Mouse (Mus musculus): ENCODE results near the gene Asic2.

Asic2 gene

DNA sequence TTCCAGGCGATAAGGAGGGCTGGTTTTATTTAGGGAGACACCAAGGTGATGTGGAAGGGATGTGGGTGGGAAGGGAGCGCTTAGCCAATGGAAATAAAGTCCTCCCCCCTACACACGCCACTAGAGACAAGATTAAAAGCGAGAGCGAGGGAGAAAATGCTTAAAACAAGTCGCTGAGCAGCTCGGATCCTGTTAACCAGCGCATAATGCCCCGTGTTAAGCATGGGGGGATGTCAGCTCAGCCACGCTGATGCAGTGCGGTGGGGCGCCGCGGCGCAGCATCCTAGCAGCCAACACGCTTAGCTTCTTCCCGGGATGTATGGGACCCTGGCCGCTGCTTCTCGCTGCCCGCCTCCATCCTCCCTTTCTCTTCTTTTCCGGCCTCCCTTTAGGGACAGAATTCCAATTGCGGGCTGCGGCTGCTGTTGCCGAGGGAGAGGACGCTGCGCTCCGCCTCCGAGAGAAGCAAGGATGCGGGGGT lies at the start of gene Asic2:
Asic2 (minus strand) TSS at position 57 of the 481 bp plus-strand sequence.
- in situ Hi-C loops (cut with MboI): no loop called here

DNA sequence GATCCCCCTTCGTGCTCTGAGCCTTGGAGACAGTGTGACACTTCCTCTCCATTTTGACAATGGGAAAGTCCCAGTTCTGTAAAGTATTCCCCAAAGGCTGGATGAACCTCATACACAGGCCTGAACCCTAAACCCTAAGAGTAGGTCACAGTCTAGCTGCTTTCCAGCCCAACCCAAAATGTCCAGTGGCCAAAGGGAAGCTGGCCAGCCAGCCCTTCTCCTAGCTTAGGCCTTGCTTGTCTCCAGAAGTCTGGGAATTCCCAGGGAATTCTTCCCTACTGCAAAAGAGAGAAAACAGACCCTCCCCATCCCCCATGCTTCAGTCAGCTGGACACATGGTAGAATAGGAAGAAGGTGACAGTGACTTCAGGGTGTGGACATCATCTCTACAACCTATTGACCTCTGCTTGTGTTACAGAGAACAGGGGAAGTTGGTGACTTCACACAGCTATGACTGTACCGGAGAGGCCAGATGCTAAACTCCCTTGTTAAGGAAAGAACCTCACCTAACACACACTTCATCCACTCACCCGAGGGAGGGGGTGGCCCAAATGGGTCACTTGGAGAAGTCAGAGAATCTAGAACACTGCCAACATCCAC lies 48.0 kb upstream of the Asic2 start:
- in situ Hi-C loops (cut with MboI): no loop called here

DNA sequence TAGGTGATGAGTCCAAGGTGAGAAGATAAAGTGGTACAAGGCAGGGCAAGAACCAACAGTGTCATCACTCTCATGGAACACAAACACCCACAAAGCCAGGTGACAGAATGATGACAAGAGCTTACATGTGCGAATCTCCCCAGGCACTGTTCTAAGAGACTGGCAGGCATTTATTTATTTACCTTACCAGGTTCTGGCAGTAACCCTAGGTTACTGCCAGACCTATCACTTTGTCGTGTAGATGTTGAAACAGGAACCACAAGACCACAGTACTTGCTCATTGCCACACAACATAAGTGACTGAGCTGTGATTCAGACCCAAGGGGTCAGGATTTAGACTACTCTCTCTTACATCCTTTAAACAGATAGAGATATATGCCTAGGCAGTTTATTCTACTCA lies 46.8 kb upstream of the Asic2 start:
- in situ Hi-C loops (cut with MboI): no loop called here

DNA sequence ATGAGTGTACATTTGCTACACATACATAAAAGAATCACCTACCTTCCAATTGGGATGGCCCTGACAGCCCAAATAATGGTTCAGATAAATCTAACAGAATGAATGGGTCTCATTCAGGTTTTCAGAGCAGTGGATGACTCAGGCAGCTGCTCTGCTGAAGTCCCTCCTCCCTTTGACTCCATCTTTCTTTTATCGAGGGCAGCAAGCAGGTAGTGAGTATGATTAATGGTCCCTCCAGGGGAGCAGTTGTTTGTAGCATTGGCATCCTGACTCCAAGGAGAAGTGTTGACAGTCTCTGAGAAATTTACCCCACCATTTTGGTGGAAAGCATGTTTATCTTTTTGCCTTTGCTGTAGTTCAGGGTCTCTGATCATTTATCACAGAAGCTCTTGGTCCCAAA lies 45.5 kb upstream of the Asic2 start:
- in situ Hi-C loops (cut with MboI): no loop called here

DNA sequence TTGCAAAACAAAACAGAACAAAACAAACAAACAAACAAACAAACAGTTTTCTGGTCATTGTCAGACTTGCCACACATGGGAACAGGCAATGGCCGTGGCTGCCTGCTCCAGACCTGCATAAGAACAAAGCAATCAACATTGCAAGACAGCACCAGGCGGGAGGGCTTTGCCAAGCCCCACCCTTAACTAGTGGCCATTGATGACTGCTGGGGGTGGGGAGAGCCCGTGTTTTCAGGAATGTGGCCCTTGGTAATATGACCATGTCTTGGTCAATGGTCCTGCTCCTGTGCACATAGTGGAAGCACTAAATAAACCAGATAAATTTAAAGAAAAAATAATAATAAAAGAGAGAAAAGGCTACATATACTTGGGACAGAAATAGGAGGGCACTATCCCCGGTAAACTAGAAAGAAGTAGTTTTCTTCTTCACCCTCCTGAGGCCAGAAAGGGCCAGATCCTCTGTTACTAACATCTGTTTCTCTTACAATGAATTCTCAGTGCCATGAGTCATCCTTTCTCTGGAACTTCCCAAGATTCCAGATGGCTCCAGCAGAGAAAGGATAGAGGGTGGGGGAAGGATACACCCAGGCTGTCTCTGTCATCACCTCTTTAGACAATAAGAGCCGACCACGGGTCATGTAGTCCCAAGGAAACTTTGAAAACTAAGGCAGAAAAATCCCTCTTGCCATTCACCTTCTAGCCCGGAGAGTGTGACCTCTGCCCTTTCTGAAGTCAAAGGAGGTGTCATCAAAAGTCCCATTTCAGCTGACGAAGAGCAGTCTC lies 43.3 kb upstream of the Asic2 start:
- in situ Hi-C loops (cut with MboI): no loop called here

DNA sequence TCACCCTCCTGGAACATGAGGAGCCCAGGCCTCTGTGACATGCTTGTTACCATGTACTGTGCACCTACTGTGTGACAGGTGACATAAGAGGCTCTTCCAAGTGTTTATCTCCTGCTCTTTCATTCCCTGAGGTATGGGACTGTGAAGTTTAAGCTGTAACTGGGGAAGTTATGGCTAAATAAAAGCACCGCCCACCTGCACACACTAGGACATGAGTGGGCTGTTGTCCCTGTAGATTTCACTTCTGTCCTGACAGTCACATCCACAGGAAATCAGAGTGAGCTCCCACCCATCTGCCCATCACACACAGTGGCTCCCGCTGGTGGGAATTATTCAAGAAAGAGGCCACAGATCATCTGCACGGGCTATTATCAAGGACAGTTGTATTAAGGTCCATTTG lies 41.9 kb upstream of the Asic2 start:
- in situ Hi-C loops (cut with MboI): no loop called here

DNA sequence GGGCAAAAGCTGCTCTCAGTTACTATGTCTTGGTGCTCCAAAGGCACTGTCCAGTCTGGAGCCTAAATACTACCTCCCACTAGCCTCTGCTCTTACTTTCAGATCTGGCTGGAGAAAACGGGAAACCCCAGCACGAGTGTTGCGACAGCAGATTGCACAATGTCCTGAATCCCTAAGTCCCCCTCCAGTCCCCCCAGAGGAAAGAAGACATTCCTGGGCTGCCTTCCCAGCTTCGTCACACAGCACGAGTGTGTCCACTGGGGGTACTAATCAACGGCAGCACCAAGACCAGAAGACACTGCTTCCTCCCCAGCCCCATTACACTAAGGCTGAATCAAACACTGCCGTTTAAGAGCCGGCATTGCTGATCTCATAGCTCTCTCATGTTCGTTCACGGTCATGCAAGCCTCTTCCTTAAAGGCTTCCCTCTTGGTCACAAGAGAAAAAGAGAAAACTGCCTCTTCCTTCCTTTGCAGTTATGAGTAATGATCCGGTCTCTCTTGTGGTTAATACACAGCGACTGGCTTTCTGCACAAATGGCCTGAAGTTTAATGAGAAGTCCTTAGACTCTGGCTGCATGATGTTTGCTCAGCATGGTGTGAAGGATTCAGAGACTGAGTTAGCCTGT lies 38.7 kb upstream of the Asic2 start:
- in situ Hi-C loops (cut with MboI): no loop called here

DNA sequence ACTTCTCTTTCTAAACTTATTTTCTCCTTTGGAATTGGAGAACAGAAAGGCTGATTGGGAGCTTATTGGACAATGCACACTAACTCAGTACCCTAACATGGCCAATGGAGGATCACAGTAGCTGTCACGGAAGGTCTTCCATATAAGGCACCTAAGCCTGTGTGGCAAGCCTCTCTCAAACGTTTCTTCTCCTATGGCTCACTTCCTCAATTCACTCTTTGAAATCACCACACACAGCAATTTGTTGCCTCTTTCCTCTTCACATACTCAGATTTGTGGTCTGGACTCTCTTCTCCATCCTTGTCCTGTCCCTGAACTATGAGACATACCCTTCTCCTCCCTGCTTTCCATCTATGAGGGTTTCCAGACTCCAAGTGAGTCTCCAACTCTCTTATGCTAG lies 36.6 kb upstream of the Asic2 start:
- in situ Hi-C loops (cut with MboI): no loop called here

DNA sequence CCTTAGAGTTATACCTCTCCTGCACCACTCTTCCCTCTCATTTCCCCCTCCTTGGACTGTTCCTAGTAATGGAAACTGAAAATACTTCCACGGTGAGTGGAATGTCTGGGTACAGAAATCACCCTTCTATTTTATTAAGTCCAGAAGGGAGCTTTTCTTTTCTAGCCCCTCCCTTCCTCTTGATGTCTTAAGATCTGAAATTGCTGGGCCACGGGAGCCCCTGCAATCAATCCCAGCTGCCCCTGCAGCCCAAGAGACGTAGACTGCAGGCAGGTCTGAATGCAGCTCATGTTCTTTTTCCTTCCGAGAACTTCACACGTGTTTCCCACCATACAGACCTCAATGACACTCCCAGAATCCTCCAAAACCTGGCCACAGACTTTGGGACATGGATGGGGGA lies 32.3 kb upstream of the Asic2 start:
- in situ Hi-C loops (cut with MboI): no loop called here

DNA sequence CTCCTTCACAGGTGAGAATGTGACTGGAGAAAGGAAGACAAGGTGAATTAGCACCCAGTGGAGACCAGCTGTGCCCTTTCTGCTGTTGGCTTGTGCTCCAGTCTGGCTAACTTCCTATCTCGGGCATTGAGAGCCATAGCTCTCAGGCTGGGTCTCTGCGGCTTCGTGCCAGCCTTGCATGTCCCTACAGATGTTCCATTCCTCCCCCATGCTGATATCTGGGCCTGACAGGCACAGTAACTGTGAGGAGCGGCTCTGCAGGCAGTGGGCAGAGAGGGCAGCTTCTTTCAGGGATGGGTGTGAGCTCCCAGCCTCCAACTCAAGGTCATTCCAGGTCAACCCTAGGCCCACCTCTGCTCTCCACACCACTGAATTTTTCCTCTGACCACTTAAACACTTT lies 31.2 kb upstream of the Asic2 start:
- in situ Hi-C loops (cut with MboI): no loop called here

DNA sequence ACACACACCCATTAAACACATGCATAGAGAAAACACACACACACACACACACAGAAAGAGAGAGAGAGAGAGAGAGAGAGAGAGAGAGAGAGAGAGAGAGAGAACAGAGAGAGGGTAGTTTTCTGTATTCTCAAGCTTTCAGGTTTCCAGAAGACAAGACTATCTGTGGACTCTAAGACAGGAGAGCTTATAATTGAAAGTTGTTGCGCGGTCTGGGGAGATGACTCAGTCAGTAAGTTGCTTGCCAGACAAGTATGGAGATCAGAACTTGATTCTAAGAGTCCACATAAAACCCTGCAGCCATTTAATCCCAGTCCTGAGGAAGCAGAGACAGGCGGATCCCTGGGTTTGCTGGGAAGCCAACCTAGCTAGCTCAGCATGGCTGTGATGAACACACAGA lies 30.4 kb upstream of the Asic2 start:
- in situ Hi-C loops (cut with MboI): no loop called here

DNA sequence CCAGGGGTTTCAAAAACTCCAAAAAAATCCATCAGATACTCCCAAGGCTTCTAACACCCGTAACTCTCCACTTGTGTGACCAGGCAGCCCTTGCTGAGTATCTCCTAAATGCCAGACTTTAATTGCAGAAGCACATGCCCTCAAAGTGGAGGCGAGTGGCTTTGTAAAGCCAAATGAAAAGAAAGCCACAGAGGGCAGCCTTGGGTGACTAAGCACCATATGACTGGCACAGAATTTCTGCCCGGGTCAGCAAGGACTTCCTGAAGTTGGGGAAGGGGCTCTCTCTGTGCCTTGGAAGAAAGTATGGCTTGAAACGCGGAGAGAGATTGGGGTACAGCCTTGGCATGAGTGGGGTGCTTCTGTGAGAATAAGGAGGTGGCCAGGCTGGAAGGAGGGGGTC lies 28.8 kb upstream of the Asic2 start:
- in situ Hi-C loops (cut with MboI): no loop called here

DNA sequence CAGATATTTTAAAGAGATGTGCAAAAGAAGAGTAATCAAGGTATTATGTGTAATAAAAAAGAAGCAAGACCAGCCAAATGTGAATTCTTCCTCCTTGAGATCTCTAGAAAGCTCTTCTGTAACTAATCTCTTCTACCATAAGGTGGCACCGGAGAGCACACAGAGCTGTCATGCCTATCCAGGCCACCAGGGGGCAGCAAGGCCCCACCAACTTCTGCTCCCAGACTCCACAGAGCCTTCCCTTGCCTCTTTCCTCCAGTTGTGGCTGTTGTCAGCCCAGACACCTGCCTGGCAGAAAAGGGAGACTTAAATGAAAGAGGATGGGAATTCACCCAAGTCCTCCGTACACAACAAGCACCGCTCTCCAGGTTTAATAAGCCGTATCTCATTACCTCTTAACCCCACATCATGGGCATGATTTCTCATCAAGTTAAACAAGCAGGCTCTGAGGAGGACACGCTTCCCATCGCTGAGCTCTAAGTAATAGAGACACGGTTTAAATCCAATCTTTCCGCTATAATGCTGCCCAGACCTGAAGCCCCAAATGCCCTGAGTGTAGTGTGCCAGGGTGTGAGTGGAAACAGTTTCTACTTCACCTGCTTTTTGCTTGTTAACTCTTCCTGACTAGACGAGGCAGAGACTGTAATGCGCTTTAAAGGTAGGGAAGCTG lies 28.1 kb upstream of the Asic2 start:
- in situ Hi-C loops (cut with MboI): no loop called here

DNA sequence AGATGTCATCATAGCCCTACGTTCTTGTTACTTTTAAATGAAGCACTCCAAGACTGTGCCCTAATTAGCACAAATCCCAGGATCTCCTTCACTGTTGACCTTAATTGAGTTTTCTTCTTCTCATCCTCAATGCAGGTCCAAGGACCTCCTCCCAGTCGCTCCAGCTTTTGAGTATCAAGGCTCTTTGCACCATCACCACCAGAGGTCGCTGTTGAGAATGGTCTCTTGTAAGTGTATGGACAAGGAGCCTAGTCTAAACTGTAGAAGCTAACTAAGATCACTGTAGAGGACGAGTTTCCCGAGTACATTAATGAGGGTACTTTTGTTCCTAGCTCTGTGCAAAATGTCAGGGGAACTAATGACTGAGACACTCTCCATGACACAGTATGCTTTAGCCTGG lies 14.9 kb upstream of the Asic2 start:
- in situ Hi-C loops (cut with MboI): no loop called here

DNA sequence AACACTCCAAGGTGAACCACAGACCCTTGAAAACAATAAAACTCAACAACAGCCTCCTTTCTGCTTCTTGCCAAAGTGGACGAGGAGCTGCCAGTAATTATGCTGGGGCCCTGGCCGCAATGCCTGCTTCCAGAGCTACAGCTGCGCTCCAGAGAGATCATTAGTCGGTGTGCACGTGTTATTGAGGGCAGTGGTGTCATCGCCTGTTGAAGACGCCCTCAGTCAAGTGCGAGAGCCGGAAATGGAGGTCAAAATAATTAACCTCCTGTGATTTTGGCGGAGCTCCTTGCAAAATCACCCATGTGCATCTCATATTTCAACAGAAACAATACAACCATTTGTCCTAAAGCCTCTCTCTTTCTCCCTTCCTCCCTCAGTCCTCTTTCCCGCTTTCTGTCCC lies 13.9 kb upstream of the Asic2 start:
- in situ Hi-C loops (cut with MboI): no loop called here

DNA sequence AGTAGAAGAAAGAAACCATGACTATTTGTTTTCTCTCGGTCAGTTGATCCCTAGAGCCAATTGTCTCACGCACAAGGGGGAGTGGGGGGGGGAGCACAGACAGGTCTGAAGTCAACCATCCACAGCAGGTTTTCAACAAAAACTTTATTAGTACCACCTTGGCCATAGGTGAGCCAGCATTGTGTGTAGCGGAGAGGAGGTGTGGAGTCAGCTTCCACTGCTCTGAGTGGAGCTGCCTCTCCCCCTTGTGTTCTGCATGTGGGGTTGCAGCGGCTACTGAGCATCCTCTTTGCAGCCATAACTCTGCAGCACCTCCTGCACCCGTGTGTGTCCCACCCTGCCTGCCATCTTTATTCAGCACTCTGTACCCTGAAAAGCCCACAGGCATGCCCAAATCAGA lies 6.3 kb upstream of the Asic2 start:
- in situ Hi-C loops (cut with MboI): no loop called here

DNA sequence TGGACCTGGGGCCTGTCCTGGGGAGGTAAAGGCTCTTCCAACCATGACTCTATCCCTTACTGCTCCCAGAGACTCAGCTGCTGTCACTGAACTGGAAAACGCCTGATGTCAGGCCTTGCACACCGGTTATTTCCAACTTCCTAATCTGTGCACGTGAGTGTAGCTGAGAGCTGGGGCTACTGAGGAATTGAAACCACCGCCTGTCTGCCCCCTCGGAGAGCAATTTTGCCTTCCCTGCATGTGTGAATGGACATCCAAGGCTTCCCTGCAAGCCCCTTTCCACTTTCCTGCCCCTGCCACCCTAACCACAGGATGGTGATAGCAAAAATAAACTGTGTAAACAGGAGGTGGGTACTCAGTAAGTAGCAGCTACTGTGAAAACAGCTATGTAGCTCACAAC lies 5.4 kb upstream of the Asic2 start:
- in situ Hi-C loops (cut with MboI): no loop called here

DNA sequence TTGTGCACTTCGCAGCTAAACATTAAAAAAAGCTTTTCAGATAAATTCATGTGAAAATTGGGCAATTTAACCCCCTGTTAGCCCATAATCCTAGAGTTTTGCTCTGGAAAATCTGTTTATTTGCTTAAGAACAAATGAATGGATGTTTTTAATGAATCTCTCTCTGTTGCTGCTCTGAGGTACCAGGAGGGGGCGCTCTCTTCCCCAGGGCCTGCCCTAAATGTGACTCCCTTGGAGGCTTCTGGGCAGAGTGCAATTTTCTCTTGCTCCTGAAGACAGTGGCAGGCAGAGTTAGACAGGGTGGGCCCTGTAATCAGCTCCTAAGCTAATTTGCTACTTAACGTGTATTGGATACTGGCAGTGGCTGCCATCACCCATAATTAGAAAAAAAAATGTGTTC lies 3.8 kb upstream of the Asic2 start:
- in situ Hi-C loops (cut with MboI): no loop called here

DNA sequence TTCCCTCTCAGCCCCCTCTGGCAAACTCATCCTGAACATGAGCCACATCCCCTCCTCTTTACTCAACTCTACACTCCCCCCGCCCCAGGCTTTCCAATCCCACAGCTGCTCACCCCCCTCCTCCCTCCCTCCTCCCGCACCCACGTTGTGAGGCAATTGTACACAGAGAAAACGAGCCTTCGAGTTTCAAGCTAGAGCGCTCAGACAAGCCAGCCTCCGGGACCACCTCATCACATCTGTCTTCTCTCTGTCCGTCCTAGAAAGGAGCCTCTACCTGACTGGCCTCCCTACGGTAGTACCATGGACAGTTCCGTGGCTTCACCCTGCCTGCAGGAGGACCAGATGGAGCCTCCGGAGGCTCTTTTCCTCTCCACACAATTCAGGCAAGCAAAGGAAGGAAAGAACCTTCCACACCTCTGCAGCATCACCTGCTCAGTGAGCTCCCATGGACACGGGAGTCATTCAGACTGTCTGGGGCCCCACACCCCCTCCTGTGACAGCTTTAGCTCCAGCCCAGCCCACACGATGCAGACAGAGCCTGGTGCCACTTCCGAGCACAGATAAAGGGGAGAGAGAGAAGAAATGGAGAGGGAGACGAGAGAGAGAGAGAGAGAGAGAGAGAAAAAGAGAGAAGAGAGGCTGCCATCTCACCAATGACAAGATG lies 1.5 kb downstream of the Asic2 start:
- in situ Hi-C loops (cut with MboI): no loop called here

DNA sequence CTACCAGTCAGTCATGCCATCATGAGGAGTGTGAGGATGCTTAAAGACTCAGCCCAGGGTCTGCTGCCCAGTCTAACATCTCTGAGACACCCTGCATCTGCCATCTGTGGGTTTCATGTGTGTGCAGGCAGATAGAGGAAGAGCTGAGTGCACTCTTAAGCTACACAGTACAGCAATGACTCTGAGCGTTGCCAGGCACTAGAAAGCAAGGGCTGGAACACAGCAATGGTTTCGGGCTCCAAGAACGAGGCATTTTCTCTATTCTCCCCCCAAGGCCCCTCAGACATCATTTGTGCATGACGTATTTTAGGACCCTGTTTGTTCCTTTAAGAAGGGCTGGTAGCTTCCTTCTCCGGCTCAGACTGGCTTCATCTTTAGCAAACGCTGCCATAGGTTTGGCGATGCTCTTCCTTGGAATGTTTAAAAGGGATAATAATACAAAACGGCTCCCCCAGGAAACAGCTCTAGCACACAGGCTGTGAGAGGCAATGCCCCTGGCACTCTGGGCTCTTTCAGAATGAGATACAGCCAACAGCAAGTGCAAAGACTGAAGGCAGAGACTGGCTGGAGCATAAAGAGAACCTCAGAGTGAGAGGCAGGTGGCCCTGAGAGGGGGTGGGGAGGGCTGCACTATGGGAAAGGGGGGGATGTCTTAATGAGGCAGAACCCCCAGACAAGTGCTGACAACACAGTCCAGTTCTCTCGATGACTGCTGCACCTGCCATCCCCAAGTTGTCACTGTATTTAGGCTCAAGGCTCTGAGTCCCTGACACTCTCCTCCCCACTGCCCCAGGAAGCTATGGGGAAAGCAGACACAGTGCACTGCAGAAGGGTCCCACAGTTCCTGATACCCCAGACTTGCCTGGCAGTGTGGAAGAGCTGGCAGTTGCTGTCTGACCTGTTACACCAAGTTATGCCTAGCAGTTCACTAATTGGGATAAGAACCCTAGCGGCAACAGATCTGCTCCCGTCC lies 2.3 kb downstream of the Asic2 start:
- in situ Hi-C loops (cut with MboI): no loop called here

DNA sequence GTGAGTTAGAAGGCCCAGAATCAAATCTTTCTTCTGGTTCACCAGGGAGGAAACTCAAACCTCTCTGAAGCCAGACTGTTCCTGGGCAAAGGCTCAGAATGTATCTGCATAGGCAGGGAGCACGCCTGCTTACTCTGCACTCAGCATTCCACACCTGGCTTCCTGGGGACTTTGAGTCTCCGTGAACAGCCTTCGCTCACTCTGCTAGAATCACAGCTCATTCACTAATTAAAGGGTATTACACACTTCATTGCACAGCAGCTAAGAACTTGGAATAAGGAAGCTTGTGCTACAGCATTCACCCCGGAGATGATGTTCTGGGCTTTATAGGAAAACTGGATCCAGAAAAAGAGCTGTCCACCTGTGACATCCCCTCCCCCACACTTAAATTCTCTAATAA lies 3.7 kb downstream of the Asic2 start:
- in situ Hi-C loops (cut with MboI): no loop called here

Data from mature B cell (primary cell).